Mouse (Mus musculus) CH12F3 (cell line): ENCODE results near the gene Ap3d1.

Experiments used
- in situ Hi-C: fragments of 300-500 bp; cut with MboI; formaldehyde crosslinking; loops from 2 replicates; pipeline ENCODE4 v1.14.3; 2020; ENCODE audit warnings: low sequenced_read_pairs

Ap3d1 gene

DNA sequence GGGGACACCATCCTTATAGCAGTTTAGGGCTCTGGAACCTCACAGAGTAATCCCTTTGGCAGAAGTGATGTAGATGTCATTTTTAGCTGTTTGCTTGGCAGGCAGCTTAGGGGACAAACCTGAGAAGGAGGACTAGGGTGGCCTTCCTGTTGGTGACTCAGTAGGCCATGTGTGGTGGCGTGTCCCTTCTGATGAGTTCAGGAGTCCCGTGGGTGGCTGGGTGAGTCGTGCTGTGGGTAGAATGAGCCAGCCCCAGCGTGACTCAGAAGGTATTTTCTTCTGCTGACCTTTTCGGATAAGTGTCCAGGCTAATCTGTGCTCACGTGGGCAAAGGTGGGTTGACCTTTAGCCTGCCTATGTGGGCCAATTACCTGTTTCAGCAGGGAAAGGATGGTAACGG is 16.6 kb upstream of the Ap3d1 start:
- in situ Hi-C loops, result no loop called here

DNA sequence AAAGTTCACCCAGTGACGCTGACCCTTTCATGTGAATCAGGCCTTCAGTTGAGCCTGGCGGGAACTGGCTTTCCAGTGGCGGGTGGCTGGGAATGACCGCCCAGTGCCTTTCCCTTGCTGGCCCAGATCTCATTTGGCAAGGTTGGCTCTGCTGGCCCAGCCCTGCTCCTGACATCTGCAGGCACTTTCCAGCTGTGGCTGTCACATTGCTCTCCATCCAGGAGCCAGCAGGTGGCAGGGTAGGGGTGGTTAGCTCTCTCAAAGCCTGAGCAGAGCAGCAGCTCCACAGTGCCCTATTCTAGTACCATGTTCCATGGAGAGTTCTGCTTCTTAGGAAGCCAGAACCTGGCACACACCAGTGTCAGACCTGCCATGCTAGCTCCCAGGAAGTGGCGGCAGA is 15.7 kb upstream of the Ap3d1 start:
- in situ Hi-C loops, result no loop called here

DNA sequence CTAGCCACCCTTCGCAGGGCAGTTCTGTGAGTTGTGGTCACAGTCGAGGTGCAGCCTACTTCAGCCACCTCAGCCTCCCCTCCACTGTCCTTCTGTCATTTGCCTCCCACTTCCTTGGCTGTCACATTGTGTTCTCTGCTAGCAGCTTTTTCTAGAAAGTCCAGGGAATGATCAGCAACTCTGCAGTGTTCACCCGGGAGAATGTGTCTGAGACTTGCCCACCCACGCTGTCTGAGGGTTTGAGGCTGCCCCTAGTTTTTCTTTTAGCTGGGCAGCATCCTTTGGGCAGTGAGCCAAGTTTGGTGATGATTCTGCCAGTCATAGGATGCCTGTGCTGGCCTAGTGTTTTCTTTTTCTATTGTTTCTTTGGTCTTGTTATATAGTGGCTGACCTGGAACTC is 14.9 kb upstream of the Ap3d1 start:
- in situ Hi-C loops, result no loop called here

DNA sequence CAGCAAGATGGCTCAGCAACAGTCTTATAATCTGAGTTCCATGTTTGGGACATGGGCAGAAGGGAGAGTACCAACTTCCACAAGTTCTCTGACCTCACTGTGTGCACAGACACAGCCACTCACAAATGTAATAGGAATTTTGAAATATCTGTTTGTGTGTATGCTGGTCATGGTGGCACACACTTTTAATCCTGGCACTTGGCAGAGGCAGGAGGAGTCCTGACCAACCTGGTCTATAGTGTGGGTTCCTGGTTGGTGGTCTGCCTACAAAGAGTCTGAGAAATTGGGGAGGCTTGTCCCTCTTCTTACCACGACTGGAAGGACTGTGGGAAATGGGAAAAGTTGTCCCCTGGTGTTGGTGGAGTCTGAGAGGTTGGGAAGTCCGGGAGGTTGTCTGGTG is 14.4 kb upstream of the Ap3d1 start:
- in situ Hi-C loops, result no loop called here

DNA sequence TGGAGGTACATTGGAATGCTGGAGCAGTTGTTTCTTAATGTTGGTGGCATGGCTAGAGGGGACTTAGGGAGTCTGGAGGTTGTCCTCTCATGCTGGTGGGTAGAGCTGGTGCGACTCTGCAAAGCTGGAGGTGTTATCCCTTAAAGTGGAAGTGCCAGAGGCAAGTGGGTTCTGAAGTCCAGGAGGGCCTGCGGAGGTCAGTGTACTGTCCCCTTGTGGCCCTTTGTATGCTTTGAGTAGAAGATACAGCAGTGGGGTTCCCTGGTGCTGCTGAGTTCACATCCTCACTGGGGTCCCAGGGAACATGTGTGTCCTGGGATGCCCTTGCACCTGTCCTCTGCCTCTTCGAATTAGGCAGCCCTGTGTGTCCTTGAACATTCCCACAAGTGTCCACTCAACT is 14.0 kb upstream of the Ap3d1 start:
- in situ Hi-C loops, result no loop called here

DNA sequence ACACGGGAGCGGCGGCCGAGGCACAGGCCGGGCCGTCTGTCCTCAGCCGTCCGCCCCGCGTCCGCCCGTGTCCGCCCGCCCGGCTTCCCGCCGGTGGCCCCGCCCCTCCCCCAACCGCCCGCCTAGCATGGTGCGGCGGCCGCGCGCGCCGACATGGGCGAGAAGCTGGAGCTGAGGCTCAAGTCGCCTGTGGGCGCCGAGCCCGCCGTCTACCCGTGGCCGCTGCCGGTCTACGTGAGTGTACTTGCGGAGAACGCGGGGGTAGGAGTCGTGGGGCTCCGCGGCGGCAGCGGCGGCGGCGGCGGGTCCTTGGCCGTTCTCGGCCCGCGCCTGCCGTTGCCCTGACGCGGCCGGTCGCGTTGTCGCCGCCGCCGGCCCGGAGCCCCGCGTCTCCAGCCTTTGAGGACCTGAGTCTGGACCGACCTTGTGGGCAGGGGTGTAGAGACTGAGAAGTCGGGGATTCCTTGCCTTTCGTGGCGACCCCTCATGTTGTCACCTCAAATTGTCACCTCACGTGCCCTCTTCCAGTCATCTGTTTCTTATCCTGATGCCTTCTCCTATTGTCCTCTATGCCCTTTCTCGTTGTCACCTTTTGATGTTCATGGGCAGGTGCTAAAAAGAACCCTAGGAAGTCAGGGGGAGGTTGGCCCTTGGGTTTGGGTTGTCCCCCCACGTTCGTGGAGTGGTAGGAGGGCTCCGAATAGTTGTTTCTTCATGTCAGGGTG is 13.4 kb upstream of the Ap3d1 start:
- in situ Hi-C loops, result no loop called here

DNA sequence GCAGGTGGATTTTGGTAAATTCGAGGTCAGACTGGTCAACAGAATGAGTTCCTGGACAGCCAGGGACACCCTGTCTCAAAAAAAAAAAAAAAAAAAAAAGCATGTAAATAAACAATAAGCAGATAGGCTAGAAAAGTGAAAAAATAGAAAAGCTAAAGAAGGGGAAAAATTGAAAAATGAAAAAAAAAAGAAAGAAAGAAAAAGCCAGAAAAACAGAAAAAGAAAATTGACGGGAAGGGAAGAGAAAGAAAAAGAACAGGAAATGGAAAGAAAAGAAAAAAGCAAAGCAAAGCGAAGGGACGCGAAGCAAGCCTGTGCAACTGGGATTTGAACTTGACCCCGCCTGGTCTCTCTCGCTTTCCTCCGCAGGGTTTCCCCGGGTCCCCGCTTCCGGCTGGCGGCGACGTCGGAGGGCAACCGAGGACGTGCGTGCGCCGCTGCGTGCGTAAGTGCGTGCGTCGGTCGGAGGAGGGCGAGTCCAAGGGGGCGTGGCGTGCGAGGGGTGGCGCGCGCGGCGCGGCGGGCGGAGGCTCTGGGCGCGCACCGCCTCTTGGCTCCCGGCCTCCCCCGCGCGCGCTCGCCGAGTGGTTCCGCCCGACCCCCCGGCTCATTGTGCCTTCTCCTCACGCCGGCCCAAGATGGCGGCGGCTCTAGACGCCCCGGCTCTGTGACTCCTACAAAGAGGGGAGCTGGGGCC is 12.7 kb upstream of the Ap3d1 start, which contains the start of gene Dot1l:
TSS of gene Dot1l (plus strand) at position 613 of the 697 bp plus-strand sequence.
- in situ Hi-C loops, result no loop called here

DNA sequence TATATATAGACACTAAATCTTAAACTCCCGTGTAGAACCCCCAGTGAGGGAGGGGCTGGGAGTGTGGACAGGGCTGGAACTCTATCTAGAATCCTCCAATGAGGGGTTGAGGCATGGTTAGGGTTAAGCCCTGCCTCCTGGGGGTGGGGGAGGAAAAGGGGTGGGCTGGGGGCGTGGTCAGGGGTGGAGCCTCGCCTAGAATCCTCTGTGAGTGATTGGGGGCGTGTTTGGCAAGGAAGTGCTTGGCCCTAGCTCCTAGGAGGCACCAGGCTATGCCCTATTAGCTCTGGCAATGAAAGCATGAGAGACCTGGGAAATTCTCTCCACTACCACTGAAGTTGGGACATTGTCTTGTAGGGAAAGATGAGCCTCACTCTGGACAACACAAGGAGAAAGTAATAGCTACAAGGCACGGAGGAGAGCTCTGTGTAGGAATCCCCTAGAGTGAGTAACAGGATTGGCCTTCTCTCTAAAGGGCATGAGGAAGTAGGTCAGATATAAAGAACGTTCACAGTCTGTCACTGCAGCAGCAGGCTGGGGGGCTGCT is 10.1 kb upstream of the Ap3d1 start:
- in situ Hi-C loops, result no loop called here

DNA sequence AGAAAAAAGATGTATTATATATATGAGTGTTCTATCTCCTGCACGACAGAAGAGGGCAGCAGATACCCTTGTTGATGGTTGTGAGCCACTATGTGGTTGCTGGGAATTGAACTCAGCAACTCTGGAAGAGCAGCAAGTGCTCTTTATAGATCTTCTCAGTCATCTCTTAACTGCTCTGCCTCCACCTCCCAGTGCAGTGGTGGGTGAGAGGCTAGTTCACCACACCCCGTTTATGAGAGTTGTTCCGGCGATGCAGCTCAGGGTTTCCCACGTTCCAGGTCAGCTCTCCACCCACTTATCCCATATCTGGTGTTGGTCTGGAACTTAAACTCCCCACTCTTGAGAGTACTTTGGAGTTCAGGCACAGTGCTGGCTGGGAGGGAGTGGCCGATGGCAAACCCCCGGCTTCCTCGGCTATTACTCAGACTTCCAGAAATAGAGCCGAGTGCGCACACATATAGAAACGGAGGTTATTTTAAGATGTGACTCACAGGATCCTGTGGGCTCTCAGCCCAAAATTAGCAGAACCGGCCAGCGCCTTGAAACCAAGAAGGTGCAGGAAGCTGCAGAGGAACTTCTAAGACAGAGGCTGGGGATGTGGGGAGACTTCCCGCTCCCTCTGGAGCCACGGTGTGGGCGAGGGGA is 9.2 kb upstream of the Ap3d1 start:
- in situ Hi-C loops, result no loop called here

DNA sequence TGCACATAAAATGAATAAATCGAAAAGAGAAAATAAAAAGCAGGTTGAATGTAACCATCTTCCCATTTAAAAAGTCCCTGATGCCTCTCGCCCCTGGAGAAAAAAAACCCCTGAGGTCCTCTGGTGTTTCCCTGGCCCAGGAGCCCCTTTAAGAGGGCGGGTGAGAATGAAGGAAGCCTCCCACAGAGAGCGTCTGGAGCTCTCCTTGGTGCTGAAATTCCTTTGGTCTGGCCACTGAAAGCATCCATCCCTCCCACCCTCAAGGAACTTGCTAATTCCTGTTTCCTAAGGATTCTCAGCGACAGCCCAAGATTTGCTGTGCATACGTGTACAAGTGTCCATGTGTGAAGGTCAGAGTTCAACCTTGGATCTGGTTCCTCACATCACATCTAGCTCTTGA is 6.5 kb upstream of the Ap3d1 start:
- in situ Hi-C loops, result no loop called here

DNA sequence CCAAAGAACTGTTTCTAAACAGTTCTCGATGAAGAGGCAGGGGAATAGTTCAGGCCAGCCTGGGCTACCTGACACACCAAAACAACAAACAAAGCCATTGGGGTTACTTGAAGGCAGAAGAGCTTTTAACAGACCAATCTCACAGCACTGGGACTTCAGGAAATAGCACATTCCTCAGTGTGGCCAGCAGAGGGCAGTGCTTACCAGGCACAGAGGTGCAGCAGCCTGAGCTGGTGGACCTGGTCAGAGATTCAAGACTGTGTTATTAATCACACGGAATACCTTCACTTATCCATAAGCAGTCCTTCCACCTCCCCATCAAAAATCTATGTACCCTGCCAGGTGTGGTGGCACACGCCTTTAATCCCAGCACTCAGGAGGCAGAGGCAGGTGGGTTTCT is 5.3 kb upstream of the Ap3d1 start:
- in situ Hi-C loops, result no loop called here

DNA sequence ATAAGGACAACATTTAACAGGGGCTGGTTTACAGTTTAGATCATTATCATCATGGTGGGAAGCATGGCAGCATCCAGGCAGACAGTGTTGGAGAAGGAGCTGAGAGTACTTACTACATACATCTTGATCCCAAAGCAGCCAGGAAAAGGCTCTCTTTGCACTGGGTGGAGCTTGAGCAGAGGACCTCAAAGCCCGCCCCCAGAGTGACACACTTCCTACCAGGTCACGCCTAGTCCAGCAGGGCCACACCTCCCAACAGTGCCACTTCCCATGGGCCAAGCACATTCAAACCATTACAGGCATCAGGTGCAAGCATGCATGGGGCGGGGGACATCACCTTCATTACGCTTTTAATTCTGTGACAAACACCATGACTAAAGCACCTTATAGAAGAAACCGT is 2.2 kb upstream of the Ap3d1 start:
- in situ Hi-C loops, result no loop called here

DNA sequence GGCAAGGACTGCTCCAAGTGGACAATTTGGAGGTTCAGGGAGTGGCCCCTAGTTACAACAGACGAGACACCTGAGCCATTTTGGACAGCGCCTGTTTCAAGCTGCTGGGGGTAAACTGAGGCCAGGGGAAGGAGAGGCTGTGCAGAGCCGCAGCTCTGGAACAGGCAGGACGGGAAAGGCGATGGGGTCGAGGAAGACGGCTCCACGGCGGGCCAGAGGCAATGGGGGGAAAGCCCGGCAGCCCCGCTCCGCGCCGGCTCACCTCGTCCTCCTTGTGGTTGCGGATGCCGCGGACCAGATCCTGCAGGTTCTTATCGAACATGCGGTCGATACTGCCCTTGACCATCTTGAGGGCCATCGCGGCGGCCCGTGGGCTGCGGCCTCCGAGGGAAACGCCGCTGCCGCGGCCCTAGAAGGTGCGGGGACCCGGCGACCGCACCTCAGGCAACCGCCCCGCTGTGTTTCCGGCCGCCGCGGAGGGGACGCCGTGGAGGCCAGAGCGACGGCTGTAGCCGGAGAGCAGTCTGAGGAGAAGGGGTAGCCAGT is 357 bp downstream of the Ap3d1 start:
- in situ Hi-C loops, result no loop called here

DNA sequence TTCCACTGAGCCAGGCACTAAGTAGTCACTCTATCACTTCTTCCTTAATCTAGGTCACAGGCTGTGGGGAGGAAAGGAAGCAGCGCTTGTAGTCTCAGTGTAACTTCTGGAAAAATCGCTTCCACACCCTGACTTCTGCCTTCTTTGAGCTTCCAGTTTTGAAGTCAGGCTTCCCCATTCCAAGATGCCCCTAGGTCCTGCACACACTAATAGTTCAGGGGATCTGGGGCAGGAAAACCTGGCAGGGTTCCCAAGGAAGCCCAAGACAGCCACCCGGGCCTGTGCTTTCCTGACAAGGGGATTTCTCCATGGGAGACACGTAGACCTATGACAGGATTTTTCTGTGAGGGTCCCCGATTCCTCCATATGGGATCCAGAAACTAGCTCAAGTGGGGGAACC is 918 bp downstream of the Ap3d1 start:
- in situ Hi-C loops, result no loop called here

DNA sequence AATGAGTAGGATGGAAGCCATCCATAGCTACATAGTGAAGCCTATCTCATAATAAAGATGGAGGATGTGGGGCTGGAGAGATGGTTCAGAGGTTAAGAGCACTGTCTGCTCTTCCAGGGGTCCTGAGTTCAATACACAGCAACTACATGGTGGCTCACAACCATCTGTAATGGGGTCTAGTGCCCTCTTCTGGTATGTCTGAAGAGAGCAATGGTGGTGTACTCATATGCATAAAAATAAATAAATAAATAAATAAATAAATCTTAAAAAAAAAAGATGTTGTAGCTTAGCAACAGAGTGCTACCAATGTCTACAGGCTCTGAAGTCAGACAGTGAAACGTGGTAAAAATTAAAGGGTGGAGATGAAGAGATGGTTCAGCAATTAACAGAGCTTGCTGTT is 3.4 kb downstream of the Ap3d1 start:
- in situ Hi-C loops, result no loop called here

DNA sequence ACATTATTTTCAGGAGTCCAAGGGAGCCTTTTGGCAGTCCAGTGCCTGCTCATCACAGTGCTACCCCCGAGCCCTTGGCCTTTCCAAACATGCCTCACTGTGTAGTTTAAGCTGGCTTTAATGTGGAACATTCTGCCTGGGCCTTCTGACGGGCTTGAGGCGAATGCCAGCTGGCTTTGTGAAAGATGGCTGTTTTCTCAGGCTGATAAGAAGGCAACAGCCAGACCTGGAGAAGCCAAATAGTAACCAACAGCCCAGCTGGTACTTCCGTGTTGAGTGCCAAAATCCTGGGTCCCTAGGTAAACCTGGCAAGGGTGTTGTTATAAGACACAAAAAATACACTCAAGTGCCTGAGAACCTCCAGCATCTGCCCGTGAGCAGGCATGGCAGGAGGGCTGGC is 5.3 kb downstream of the Ap3d1 start:
- in situ Hi-C loops, result no loop called here

DNA sequence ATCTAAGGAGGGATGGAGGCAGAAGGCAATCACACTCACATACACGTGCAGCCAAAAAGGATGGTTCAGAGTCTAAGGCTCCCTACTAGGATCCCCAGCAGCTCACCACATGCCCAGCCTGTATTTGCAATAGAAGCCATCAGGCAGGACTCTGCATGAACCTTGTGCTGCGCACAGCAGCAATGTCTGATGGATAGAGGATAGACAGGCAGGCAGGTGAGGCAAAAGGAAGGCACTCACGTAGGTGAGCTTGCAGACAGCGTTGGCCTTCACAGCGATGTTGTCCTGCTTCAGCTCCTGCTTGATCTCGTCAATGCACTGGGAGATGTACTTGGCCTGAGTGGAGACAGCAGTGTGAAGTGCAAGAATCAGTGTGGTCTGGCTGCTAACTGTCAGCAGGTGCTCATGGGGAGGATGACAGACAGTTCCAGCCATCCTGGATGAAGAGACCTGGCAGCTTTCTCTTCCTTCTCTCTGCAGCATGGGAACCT is 9.4 kb downstream of the Ap3d1 start:
- in situ Hi-C loops, result no loop called here

DNA sequence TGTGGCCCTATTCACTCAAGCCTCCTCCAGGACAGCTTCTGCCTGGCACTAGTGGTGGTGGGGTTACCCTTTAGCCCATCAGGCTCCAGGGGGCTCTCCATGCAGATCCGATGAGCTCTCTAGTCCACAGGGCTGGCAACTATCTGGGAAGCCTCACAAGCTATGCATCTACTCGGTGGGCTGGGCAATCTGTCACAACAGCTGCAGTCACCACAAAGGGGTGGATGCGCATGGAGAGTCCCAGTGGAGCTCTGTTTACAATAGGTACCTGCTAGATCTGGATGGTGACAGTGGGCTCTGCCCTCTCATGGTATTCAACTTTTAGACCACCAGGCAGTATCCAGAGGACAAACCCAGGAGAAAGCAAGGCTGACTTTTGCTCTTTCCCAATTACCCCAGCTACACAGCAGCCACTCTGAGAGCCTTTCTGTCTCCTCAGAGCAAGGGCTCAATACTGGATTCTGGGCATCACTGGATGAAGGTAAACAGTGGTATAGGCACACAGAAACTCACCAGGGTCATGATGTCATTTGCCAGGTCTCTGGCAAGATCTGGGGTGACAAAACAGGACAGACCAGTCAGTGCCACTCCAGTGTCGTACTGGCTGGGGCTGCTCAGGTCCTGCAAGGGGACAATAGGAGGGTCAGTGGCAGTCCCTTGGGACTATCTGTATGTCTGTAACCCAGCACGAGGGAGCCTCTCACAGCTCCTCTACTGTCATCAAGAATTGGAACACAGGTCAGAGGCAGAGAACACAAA is 14.5 kb downstream of the Ap3d1 start:
- in situ Hi-C loops, result no loop called here

DNA sequence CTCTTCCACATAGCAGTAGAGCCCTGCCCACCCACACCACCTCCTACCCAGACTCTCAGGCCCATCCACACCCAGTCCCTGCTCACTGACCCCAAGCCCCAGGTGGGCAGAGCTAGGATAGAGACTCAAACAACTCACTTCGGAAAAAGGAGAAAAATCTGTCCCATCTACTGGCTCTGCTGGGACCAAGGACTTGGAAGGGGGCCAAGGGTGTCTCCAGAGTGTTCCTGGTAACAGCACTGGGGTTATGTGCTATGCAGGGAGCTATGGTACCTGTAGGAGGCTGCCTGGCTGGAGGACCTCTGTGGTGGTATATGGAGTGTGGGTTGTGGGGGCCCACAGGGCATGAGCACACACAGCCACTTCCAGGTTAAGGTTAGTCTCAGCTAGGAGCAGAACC is 24.8 kb downstream of the Ap3d1 start:
- in situ Hi-C loops, result no loop called here

DNA sequence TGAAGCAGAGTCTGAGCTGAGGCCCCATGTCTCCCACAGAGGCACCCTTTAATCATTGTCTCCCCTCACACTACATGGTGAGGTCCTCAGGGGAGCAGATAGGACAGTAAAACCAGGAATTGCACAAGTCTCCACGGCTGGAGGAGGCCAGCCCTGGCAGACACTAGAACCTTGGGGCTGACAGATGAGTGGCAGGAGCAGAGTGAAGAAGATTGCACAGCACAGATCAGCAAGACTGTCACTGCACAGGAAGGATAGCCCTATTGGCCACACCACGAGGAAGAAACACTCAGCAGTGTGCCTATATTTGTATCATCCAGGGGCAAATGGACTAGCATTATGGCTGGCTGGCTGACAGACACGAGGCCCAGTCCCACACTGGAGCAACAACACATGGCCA is 31.2 kb downstream of the Ap3d1 start:
- in situ Hi-C loops, result no loop called here

DNA sequence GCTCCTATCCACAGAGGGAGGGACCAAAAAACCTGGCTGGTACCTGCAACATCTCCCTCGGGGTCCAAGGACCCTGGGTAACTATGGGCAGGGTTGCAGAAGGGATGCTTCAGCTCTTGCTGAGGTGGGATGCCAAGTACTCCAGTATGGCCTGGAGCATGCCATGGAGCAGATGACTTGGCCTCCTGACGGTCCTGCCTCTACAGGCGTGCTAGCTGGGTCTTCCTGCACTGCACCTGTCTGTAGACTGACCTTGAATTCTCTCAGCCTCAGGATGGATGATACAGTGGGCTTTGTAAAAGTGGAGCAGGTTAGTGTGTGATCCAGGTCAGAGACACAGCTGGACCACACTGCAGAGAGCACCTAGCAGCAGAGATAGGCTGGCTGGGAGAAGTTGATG is 36.6 kb downstream of the Ap3d1 start:
- in situ Hi-C loops, result no loop called here
